Mouse (Mus musculus): Measurements from ENCODE around the gene Whrn. TPM values are rescaled to one million over a fixed set of nuclear protein-coding genes. Genes with fewer than 3 reads are reported as not detected.

Whrn gene
- 24.0 TPM for total RNA-seq (2023)

DNA sequence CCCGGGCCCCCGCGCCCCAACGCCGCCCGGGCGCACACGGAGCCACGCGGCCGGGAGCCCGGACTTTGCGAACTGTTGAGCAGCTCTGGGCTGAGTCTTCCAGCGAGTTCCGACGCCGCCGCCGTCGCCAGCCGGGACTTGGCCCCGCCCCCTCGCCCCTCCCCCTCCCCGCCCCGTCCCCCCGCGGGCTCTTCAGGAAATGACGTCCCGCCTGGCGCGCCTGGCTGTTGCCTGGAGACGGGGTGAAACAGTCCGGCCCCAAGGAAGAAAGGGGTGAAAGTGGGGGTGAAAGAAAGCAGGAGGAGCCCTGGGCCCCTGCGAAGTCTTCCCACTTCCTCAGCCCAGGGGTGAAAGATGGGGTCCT is at the start of gene Whrn:
Gene Whrn, minus strand, starts transcription at position 77 of the 364 bp plus-strand sequence.

DNA sequence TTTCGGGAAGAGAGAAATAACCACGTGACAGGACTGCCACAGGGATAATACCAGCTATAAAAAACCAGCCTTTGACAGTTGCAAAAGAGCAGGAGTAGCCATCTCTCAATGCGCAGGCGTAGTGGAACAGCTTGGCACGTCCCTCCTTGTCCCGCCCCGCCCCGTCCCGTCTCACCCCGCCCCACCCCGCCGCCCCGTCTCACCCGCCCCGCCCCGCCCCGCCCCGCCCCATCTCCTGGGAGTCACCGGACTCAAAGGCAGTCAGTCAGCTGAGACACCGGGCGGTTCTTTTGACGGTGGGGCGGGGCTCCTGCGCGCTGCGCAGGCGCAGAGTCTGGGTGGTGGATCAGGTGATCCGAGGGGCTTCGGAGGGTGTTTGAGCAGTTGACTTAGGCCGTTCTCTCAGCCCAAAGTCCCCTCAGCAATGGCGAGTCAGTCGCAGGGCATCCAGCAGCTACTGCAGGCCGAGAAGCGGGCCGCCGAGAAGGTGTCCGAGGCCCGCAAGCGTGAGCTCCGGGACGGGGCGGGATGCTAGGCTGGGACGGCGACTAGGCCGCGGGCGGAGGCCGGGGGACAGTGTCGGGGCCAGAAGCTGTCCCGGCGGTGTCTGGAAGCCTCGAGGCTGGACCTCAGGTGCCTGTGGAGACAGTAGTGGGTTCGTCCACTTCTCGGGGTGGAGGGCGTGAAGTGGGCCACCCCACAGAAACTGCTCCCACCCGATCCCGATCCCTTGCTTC is 48.9 kb upstream of the Whrn start, which contains the start of gene Atp6v1g1:
Gene Atp6v1g1, plus strand, starts transcription at position 279 of the 737 bp plus-strand sequence.

DNA sequence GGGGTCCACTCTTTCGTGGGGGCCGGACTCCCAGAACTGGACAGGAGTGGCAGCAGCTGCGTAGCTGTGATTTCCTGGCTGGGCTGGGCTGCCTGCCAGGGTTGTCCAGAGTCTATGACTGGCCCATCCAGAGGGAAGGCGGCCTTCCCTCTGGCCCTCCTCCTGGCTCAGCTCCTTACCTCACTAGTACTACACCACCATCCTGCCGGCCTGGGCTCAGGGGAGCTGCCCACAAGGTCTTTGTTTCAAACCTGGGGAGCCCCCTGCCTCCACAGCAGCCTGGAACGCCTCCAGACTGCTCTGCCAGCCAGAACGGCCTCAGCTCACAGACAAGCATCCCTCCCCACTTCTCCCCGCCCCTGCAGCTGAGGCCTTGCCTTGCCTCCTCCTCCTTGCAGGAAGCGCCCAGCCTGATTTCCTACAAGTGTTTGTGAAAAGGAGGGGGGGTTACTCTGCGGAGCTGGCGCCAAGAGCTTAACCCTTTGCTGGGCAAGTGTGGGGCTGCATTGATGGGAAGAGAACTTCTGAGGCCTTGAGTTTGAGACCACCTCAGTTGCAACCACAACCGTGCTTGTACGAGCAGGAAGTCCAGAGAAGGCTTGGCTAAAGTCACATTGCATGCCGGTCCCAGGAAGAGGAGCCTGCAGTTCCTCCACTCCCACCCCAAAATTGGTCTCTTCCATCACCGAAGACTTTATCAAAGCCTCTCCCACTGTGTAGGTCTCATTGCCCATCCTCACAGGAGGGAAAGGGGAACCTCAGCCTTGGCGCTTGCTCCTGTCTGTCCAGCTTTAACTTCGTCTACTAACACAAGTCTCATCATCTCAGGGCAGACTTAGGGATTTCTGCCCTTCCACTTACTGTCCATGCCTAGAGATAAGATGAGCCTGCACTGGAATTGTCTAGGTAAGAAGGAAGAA is 92.5 kb downstream of the Whrn start, which contains the start of gene Akna:
Gene Akna, minus strand, starts transcription at position 315 of the 920 bp plus-strand sequence.

Other genes starting within 250 kb of the Whrn start
- not detected for gene Orm1, start 151.4 kb downstream of the Whrn start, total RNA-seq (2023)
- gene Orm3, start 139.8 kb downstream of the Whrn start, total RNA-seq (2023): not detected
- gene Orm2, start 133.5 kb downstream of the Whrn start, total RNA-seq (2023): not detected
- 278 TPM for gene Akna, start 92.6 kb downstream of the Whrn start, total RNA-seq (2023)
- 67.0 TPM for gene Atp6v1g1, start 48.8 kb upstream of the Whrn start, total RNA-seq (2023)
- 26.1 TPM for gene Tmem268, start 62.8 kb upstream of the Whrn start, total RNA-seq (2023)
- not detected for gene Gm11213, start 109.3 kb upstream of the Whrn start, total RNA-seq (2023)
- gene Tex48, start 126.4 kb upstream of the Whrn start, total RNA-seq (2023): not detected
- not detected for gene Gm11214, start 167.4 kb upstream of the Whrn start, total RNA-seq (2023)
- not detected for gene Tnfsf15, start 249.1 kb upstream of the Whrn start, total RNA-seq (2023)